Mouse (Mus musculus) spleen, adult 2 months (tissue): ENCODE measurements at regions not wholly inside any gene's neighbourhood (a gene's known extent, or its start where the extent isn't known, plus 50 kb on each side); places are given as distances from the start of the nearest gene placed in this dataset.

Source experiments
- DNase-seq, 2 experiments: peaks; one replicate each; pipeline versions ENCODE4 v3.0.0 to v3.0.0-alpha.2; 2012 to 2021; ENCODE audit warnings: low spot score in 2 of 2, low read depth in 1 of 2
- H3K27ac ChIP-seq: fragments of 200-500 bp; 2 replicates; pipeline ENCODE4 v1.5.1; 2012; ENCODE audit warnings: low read length, inconsistent platforms; ENCODE audit not compliant: insufficient read depth
- H3K27me3 ChIP-seq: fragments of 200-500 bp; 2 replicates; pipeline ENCODE4 v1.6.1; 2012; ENCODE audit warnings: mild to moderate bottlenecking, moderate library complexity, low read length, inconsistent platforms; ENCODE audit not compliant: control insufficient read depth, insufficient read depth
- H3K36me3 ChIP-seq: fragments of 200-500 bp; 2 replicates; pipeline ENCODE4 v1.6.1; 2012; ENCODE audit warnings: mild to moderate bottlenecking, low read length, inconsistent platforms; ENCODE audit not compliant: control insufficient read depth, insufficient read depth
- H3K4me1 ChIP-seq: fragments of 200-500 bp; 2 replicates; pipeline ENCODE4 v1.6.1; 2011; ENCODE audit warnings: inconsistent platforms; ENCODE audit not compliant: control insufficient read depth, insufficient read depth, insufficient read length
- H3K4me3 ChIP-seq: fragments of 200-500 bp; 2 replicates; pipeline ENCODE4 v1.5.1; 2011; ENCODE audit warnings: mild to moderate bottlenecking, inconsistent platforms; ENCODE audit not compliant: insufficient read depth, insufficient read length; ENCODE audit errors: extremely low read depth
- CTCF ChIP-seq: fragments of 200-500 bp; IDR thresholded peaks from 2 replicates; pipeline ENCODE4 v1.5.1; 2011; ENCODE audit warnings: mild to moderate bottlenecking, inconsistent platforms; ENCODE audit not compliant: insufficient read depth, insufficient read length, insufficient replicate concordance; ENCODE audit errors: extremely low read depth
- POLR2A ChIP-seq: fragments of 200-500 bp; IDR thresholded peaks from 2 replicates; pipeline ENCODE4 v1.6.1; 2011; ENCODE audit warnings: low read depth, low read length, inconsistent platforms
- WGBS: fragments of 180-500 bp; shearing (Covaris S2); methylation state at CpG from one replicate; pipeline ENCODE4 v1.1.7; 2018; 5-methylcytosine and 5-hydroxymethylcytosine counted together

GRCm38 (mm10) chr3:60419216-60419615 is 53.4 kb upstream of the Mbnl1 start:
- 76% methylated on average over 3 of the region's 3 CpGs for WGBS
- peak in 1 of 2 experiments; percentile 21 for DNase-seq
- H3K27ac ChIP-seq = peak overlapping the region; percentile 9; the same call in 1 of the 2 replicates

More at GRCm38 (mm10) chr3:60419216-60419615, 53.4 kb upstream of the Mbnl1 start:
- H3K4me1 ChIP-seq = peaks cover 6% of the 10 kb centered on the region
- H3K4me3 ChIP-seq = no peak overlapping the region
- H3K27me3 ChIP-seq = no peaks in the 10 kb centered on the region
- H3K36me3 ChIP-seq = no peaks in the 10 kb centered on the region
- TF ChIP-seq POLR2A (no peak), CTCF (no peak)
